Mouse (Mus musculus): ENCODE data around the gene Mipol1. TPM values are rescaled to one million over a fixed set of nuclear protein-coding genes. Genes with fewer than 3 reads are reported as not detected.

Gene Mipol1
- polyA plus RNA-seq, 2 experiments from 2014 or later = 7.7 to 7.9 TPM

DNA sequence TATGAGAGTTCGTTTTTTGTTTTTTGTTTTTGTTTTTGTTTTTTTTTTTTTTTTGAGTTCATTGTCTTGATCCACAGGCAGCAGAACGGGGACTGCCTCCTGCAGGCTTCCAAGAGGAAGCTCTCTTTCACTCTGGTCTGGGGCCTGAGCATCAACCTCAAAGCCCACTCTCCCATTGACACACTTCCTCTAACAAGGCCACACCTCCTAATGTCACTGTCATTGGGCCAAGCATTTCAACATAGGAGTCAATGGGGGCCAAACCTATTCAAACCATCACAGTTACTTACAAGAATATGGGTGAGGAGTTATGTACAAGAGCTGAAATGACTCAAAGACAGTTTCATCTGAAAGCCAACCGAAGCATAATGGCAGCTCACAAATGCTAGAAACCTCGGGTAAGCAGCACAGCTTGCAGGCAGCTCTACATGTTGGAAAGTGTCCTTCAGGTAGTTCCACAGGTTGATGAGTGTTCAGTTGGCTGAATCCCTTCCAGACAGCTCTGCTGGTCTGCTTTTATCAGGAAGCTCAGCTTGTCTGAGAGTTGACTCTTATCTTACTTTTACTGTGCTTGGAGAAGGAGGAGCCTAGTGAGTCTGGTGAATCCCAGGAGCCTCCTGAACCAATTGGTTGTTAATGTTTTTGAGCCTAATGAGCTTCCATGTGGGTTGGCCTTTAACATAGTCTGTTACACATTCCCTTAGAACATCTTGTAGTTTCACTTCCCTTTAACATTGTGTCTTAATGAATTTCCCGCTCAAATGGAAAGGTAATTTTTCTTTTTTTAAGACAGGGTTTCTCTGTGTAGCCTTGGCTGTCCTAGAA is 13.7 kb downstream of the Mipol1 start:
- no peak for ATAC-seq

DNA sequence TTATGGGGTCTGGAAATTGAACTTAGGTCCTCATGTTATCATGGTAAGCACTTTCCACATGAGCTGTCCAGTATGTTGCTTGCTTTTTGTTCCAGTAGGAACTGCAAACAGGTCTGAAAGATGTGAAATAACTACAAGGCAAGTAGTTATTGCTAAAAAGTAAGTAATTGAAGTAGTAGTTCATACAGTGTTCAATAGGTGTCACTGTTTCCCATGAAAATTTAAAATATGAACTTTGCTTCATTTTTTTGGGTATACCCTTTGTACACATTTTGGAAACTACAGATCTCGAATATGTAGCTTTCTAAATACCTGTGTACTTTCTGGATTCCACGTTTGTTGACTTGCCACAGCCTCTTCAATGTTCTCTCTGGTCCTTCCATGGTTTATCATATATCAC is 28.3 kb downstream of the Mipol1 start:
- no peak for ATAC-seq

DNA sequence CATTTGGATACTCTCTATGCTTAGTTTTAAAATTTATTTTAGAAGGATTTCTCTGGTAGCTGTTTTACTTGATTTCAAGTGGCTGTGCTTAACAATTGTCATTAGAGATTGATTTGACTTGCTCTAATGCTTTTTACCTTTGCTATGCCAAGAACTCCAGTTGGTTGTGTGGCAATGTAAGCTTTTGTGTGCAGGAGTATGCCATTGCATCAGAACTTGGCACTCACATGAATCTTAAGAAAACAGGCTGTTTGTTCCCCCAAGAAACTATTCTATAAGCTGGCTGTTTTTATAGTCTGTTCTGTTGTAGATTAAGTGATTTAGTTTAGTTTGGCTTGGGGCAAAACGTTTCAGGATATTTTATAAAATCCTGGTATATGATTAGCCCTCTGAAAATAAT is 45.2 kb downstream of the Mipol1 start:
- no peak for ATAC-seq

DNA sequence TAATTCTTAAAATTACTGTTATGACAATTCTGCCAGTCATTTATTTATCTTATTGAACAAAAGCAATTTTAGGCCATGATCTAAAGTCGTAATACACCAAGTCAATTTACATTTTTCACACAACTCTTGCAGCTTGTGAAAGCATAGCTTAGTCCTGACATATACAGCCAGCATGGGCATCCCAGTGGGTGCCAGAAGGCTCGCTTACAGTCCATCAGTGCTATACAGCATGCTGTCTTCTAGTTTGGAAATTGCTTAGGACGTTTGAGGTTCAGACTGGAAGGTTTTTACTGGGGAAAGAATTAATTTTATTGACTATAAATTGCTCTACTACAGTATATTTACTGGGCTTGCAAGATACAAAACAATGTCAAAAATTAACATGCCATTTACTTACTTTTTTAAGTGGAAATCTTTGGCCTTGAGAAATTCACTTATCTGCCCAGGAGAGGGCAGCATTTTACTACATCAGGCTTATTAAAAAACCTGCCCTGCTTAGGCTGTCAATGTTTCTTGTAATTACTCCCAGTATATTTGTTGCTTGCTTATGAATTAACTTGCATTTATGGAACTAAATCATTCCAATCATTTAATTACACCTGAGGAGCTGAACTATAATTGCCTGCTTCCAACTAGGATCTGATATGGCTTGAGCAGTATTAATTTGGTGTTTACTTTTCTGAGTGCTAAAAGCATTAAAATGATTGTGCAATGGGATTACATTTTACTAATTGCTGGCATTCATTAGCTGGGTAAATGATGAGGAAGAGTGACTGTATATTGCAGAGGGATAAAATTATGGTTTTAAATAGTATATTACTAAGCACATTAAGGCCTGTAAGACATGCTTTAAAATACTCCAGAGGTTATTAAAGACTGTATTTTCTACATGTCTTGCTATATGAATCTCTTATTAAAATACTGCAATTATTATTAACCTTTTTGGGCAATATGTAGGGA is 51.2 kb downstream of the Mipol1 start:
- peak; percentile 54 for ATAC-seq

DNA sequence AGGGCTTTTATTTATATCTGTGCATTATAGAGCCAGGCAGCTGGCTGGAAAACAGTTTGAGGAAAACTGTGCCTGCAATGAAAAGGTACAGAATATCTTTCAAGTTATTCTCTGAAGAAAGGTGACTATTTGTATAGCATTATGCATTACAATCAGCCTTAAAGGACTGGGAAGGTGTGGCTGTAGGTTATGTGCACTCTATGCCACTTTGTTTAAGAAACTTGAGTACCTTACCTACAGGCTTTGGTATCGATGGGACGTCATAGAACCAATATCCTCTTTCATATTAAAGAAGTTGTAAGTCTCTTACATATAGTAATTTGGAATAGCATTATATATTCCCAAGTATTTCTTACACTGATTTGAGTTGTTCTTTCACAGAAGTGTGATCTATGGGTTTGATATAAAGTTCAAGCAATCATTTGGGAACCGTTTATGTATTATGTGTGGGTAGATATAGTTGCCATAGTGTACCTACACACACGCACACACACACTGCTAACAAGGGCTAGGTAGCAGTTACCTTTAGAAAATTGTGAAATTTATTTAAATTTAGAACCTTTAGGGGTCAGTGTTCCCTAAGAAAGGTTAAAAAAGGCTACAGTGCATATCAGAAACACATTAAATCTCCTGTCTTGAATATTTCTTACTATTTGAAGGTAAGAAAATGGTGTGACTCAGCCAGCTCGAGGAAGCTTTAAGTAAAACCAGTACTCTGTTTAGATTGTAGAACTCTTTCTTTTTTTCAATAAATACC is 55.3 kb downstream of the Mipol1 start:
- ATAC-seq = no peak

DNA sequence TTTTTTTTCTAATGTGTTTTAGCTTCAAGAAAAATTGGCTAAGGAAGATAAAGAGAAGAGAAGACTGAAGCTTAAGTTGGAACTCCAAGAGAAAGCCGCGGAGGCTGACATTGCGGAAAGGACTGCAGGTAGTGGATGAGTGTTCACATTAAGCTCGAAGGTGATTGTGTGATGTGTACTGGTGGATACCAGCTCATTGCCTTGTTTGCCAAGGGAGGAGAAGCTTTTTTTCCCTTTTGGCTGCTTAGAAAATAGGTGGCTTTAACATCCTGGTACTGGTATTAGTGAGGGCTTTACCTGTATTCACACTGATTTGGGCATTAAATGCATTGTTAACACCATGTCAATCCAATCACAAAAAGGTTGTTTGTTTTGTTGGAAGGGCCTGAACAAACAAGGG is 77.1 kb downstream of the Mipol1 start:
- no peak for ATAC-seq

DNA sequence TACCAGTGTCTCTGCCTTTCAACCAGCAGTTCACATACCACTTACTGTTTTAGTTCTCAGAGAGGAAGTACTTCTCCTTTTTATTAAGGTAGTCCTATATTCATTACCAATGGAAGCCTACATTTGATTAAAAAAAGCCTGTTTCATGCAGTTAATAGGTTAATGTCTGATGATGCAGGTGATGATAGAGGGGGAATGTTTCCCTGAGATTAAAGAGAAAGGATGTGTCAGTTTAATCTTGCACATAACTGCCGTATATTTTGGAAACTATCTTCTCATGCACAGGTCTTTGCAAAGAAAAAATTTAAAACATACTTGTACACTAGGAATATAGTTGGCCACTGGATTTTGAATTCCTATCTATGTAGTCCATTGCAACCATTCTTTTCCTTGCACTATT is 77.5 kb downstream of the Mipol1 start:
- no peak for ATAC-seq

DNA sequence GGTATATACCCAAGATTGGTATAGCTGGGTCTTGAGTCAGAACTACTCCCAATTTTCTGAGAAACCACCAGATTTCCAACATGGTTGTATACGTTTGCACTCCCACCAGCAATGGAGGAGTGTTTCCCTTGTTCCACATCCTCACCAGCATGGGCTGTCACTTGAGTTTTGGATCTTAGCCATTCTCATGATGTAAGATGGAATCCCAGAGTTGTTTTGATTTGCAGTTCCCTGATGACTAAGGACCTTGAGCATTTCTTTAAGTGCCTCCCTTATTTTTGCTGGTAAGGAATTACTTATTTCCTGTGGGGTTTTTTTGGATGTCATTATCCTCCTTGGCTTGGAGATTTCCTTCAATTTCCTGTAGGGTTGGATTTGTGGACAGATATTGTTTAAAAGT is 108.8 kb downstream of the Mipol1 start:
- no peak for ATAC-seq

DNA sequence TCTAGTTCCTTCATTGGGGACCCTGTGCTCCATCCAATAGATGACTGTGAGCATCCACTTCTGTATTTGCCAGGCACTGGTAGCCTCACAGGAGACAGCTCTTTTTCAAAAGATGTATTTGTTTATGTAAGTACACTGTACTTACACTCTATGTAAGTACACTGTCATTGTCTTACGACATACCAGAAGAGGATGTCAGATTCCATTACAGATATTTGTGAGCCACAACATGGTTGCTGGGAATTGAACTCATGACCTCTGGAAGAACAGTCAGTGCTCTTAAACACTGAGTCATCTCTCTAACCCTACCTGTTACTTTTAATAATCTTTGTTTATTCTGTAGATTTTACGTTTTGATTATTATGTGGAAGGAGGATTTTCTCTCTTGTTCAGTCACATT is 109.9 kb downstream of the Mipol1 start:
- no peak for ATAC-seq

DNA sequence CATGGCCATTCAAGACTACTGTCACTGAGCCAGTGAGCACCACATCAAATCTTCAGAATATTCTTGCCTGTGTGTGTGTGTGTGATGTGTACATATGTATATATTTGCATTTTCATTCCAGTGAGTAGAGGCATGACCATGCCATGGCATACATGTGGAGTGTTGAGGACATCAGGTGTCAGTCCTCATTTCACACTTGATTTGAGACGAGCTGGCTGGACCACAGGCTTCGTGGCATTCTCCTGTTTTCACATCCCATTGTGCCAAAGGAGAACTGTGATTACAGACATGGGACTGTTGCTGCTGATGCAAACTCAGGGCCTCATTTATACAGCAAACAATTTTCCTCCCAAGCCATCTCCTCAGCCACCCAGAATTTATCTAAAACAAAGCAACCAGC is 132.5 kb downstream of the Mipol1 start:
- no peak for ATAC-seq

DNA sequence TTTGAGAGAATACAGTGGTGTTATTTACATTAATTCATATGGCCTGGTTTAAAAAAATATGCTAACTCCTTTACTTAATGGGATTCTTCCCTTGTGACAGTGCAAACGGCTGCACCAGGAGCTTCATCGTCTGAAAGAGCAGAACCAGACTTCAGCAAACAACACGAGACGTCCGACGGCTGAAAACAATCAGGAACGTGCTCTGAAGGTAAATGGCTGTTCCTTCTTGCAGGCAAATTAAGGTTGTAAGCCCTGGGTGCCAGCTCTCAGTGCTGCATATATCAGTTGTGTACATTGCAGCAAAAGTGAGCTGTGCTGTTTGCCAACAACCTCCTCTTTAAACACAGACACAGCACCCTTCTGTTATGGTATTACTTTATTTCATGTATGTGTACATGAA is 133.8 kb downstream of the Mipol1 start:
- no peak for ATAC-seq

DNA sequence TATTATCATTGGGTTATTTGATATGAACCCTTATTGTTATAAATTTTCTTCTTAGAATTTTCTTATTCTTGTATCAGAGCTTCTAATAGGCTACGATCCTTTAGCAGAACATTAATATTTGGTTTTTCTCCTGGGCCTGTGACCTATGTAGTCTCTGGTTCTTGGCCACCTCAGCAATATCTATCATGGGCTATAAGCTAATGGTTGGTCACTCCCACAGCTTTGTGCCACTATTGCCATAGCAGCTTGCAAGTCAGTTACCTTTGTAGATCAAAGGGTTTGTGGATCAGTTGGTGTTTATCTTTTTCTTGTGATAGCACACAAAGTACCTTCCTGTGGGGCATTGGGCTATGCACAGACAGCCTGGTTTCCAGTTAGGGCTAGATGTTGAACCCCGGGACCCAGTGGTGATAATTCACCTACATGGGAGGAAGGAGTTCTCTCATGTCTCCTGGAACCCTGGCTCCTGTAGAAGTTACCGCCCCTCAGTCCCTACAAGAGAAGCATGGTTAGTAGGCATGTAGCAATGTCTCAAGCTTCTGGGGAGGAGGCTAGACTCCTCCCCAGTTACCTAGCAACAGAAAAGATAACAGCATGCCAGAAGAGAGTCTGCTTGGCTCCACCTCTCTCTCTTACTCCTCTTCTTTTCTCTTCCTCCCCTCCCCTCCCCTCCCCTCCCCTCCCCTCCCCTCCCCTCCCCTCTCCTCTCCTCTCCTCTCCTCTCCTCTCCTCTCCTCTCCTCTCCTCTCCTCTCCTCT is 141.7 kb downstream of the Mipol1 start:
- no peak for ATAC-seq

DNA sequence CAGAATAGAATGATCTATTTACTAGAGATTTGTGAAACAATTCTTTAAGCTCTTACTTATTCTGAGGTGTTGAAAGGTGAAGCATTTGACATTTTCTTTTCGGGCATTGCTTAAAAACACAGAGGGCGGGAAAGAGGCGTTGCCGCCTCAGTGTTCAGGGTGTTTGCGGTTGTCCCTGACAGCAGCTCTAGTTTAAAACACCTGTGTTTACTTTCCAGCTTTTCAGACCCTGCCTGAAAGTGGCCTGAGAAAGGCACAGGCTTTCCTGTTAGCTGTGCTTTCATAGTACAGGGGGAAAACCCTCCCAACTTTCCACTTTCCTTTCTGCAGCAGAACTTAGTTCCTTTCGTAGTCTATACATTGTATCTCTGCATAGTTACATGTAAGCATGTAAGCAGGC is 152.6 kb downstream of the Mipol1 start:
- no peak for ATAC-seq

DNA sequence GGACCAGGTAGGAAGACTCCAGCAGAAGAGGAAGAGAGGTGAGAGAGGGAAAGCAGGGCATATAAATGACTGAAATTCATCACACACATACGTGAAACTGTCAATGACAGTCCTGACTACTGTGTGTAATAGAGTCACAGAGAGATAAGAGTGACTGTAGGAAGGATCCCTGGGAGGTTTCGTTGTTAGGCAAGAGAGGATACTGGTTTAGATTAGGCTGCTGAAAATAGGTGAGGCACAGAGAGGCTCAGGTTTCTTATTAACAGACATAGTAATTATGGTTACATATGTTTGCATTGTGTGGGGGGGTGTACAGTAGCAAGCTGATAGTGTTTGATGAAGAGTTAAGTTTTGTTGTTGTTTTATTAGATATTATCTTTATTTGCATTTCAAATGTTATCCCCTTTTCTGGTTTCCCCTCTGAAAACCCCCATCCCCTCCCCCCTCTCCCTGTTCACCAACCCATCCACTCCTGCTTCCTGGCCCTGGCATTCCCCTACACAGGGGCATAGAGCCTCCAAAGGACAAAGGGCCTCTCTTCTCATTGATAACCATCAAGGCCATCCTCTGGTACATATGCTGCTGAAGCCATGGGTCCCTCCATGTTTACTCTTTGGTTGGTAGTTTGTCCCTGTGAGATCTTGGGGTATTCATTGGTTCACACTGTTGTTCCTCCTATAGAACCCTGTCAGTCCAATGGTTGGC is 157.5 kb downstream of the Mipol1 start:
- no peak for ATAC-seq

DNA sequence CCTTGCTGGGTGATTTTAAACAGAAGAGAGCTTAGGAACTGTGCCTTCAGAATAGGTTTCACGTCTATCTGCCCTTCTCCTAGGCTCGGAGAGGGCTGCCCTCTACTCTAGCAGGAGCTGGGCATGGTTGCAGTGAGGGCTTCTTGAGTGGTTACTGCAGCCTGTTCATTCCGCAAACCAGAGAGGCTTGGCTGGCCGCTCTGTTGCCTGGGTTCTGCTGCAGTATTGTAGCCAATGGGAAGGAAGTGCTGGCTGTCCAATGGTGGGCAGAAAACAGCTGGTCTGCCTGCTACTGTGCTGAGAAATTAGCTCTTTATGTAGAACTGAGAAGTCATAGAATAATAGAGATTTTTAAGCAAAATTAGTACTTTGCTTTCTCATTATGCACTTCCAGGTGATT is 169.3 kb downstream of the Mipol1 start:
- no peak for ATAC-seq

DNA sequence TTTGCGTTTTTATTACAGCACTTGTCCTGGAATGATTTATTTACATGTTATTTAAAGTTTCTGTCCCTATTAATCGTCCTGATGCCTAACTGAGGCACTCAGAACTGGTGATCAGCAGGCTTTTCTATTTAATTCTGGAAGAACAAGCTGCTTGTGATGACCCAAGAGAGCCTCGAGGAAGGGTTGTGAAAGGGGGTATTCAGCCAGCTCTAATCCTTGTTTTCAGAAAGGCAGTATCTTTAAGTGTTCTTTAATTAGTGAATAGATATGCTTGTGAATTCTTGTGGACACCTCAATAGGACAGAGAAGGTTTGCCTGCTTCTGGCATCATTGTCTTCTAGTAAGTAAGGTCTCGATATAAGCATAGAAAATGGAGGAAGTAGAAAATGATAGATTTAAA is 170.0 kb downstream of the Mipol1 start:
- ATAC-seq = no peak

DNA sequence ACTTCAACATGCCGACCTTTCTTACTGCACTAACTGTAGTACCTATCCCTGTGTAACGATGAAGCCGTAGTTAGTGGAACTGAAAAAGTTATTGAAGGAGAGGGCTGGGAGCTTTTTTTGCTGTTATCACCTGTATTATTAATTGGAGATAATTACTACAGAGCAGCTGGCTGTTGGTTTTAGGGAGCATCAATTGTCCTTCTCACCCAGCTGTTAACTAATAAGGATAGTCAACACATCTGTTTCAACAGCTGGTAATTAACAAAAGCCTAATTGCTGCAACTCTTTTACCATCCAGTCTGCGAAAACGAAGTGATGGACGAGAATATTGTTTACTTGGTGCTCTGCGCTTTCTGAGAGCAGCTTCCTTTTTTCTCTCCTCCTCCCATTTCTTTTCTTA is 170.9 kb downstream of the Mipol1 start:
- ATAC-seq = no peak

DNA sequence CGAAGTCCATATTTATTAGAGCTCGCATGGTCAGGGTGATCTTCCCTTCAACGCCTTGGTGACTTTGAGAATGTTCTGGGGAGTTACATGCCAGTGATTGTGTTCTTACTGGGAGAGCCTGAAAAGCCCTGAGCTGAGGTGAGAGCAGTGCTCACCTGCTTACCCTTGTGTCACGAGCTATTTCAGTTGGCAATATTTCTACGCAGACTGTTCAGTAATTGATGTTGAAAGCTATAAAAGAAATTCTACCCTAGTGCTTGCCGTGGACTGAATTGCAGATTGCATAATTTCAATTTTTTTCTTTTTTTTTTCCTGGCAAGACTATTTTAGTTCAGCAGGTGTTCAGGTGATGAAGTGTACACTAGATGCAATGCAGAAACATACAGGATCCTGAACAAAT is 172.1 kb downstream of the Mipol1 start:
- no peak for ATAC-seq

DNA sequence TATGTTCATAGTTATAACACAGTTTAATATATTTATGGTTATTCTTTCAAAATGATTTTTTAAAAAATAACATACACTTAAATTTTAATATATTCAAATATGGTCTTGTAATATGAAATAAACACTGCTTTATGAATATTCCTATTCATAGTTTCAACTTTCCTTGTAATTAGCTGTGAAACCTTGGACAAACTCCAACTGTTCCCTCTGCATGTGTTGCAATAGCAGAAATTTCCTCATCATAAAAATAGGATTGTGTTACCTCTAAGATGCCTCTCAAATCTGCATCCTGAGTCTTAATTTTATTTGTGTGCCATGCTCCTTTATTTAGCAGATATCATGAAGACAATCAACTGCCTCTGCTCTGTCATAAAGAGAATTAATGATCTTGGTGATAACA is 179.7 kb downstream of the Mipol1 start:
- ATAC-seq = no peak

DNA sequence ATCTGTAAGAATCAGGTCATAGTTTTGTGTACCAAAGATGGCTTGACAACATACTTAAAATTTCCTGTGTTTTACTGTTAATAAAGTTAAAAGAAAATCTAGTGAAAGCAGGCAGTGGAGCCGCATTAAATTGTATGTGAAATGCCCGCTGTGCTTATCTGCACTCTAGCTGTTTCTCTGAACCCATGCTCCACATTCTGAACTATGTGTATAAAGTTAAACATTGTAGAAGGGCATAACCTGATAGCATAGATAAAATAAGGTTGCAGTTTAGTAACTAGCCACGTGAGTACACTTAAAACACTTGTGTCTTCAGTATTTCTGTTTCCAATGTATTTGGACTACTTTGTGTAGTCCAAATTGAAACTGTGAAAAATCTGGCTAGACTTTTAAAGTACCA is 183.6 kb downstream of the Mipol1 start:
- no peak for ATAC-seq

DNA sequence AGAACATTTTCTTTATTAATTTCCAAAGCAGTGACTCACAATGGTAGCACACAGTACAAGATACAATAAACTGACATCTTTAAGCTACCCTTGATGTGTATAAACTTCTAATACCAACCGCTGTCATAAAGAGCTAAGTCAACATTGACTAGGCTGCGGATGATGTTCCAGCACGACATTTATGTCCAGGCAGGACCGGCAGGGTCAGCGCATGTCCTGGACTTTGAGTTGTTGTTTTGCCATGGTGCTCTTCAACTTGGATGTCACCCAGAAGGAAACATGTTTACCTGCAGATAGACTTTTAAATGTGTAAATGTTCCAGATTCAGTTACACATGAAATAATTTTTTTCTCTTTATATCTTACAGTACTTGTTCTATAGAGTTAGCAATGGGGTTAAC is 194.7 kb downstream of the Mipol1 start:
- no peak for ATAC-seq

DNA sequence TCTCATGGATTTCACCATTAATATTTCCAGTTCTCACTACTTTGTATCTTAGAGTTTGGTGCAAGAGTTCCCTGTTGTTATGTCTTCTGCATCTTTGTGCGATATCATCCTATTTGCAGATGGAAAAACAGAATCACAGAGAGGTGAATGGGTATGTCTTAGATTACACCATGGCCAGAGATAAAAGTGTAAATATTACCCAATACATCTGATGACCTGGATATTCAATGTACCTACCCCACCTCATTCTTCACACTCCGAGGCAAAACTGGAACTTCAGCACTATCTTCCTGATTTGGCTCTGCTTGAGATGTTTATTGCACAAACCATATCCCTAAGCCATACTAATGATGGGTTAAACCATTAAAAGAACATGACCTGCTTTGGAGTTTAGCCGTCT is 198.0 kb downstream of the Mipol1 start:
- no peak for ATAC-seq
